Mouse (Mus musculus): ENCODE results near the gene Gm28048.

- TF ChIP-seq CTCF (IDR thresholded peaks at IDR 0.05; ENCODE audit: low read depth, low read length) (no peak), POLR2A (IDR thresholded peaks at IDR 0.05; ENCODE audit: extremely low read depth, insufficient read depth, low read length) (no peak)
Measured at GRCm38 (mm10) chr11:22853477-22854157, 128.3 kb downstream of the Gm28048 start.
